Mouse (Mus musculus) spleen, postnatal 4 days (tissue): ENCODE data around the gene Skap2.

Experiments
- DNase-seq, 2 experiments: peaks; one replicate each; pipeline ENCODE4 v3.0.0; 2022; ENCODE audit warnings: low spot score in 2 of 2

Gene Skap2

DNA sequence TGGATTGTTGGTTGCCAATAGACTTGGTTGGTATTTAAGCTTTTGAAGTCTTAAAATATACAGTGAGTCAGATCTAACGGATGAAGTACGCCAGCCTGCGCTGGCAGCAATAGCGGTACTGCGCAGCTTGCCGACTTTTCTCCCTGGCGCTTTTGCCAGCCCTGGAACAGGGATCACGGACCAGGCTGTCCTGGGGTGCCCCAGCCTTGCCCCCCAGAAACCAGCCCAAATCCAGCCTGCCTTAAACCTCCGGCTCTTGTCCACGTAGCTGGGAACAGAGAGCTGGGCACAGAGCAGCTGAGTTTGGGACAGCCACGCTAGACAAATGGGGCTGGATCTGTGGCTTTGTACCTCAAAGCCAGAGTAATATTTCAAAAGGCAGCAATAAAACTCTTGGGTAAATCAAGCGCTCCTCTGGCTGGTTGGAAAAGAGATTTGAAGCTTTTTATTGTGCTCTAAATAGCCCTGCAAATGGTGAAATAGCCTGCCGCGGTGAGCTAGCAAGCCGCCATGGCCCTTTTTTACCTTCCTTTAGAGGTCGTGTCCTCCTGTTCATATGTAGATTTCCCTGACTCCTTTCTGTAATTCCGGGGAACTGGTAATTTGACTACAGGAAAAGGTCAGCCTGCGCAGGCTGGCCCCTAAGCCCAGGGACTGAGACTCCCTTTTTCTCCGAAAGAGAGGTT is 6.2 kb downstream of the Skap2 start:
- no peak for DNase-seq

DNA sequence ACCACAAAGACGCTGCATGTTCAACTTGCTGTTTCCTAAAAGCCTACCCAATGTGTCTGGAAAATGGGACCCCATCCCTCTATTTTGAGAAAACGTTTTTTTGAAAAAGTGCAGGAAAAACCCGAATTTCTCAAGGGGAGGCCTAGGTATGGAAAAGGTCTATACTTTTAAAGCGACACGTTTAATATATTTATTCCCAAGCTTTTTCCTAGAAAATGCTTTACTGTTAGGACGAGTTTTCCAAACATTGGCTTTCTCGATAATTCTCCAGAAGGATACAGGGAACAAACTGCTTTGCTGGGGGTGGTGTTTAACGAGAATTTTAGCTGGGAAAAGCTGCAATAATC is 6.8 kb downstream of the Skap2 start:
- DNase-seq, result no peak

DNA sequence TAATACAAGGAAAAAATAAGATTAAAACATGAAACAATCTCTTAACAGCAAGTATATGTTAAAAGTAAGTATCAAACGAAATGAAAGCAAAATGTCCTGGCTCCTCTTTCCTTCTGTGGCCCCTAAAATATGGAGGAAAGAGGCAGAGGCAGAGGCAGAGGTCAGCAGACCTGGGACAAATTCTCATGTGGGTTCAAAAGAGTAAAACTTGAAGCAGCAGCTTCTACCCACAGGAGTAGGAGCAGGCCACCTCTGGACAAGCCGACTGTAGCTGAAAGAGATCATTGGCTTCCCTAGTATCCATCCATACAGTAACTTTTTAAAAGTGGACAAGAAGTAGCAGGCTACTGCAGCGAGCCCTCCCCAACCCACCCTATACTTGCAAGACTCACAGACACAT is 7.4 kb downstream of the Skap2 start:
- DNase-seq, result no peak

DNA sequence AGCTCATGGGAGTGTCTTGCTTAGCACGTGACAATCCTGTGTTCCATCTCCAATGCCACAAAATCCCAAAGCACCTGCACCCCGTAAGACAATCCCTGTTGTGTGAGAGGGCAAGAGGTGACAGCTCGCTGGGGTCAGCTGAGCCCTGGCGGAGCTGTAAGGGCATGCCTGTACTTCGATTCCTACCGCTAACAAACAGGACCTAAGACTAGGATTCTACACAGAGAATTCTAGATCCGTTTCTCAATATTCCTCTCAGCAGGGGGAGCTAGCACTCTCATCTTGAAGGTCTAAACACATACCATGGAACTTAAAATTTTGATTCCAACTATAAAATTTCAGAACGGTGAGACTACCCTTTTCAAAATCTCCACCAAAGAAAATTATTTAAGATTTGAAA is 9.7 kb downstream of the Skap2 start:
- no peak for DNase-seq

DNA sequence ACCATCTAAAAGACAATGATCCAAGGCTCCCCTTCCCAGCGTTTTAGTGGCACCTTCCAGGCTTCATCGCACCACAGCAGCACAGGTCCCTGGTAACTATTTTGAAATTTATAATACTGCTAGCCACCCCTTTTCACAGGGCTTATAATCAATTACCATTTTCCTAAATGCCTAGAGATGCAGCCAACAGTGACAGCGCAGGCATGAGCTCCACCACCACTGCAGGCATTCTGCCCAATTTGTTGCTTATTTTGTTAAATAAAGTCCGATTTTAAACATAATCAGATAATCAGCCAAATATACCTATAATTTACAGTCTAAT is 13.2 kb downstream of the Skap2 start:
- DNase-seq, result no peak

DNA sequence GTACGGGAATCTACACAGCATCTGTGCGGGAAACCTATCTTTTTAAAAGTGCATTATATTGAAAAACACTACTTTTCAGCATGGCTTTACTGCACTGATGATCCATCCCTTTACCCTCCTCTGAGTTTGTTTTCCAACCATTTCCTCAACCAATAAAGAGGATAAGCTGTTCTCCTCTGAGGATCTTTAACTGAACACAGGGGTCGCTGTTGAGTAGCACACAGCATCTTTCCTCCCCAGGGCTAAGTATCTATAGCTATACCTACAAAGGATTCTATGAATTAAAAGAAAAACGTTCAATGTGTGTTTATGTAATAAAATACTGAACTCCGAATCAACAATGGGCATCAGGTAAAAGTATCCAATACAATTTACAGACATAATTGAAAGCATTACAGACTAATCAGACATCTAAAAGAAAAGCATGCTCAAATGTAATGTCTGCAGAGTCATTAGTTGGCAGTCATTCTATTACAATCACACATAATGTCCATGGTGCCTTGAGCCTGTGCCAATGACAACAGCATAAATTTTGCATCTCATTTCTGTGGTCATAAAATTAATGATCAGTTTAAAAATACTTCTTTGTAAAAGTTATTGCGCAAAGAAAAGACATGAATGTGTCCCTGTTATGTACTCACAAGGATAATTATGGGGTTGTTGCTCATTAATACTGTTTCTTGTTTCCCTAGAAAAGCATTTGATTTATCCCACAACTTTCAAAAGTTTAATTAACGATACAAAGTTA is 13.8 kb downstream of the Skap2 start:
- DNase-seq, result no peak

DNA sequence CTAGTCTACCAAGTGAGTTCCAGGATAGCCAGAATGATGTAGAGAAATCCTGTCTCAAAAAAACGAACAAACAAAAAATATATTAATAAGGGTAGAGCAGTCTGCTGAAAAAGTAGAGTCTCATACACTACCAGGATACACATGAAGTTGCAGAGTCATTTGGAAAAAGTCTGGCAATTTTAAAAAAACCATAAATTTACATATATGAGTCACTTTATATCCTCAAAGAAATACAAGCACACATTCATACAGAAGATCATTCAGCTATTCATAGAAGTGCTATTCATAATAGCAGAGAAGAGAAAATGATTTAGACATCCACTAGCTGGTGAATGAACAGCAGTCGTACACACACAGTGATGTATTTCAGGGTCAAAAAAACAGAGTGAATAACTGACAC is 24.4 kb downstream of the Skap2 start:
- no peak for DNase-seq

DNA sequence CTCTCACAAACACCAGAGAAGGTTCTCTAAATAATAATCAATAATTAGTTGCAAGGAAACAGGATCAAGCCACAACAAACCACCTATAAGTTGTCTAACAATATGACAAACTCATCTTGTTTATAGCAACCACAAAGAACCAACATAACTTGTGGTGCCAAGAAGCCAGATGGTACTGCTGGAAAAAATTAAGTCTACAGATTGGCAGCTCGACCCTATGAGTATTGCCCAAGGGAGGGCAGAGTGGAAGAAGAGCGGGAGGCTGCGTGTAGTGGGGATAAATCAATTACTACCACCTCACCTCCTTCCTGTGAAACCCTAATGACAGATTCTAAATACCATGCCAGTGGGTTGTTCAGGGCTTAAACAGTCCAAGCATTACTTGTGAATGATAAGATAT is 34.7 kb downstream of the Skap2 start:
- no peak for DNase-seq

DNA sequence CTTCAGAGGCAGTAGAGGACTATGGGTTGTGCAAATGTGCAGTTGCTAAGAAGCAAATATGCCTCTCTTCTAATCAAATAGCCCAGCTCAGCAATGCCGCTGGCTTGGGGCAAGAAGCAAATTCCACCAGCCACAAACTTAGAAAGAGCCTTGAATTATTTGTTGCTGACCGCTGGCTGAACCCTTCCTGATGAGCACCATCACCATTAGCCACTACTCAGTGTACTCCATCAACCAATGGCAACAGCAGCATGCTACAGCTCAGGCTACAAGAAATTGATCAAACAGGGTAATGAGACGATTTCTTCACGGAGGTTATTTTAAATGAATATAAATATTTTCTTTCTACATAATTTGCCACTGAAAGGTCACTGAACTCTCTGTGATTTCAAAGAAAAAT is 36.6 kb downstream of the Skap2 start:
- no peak for DNase-seq

DNA sequence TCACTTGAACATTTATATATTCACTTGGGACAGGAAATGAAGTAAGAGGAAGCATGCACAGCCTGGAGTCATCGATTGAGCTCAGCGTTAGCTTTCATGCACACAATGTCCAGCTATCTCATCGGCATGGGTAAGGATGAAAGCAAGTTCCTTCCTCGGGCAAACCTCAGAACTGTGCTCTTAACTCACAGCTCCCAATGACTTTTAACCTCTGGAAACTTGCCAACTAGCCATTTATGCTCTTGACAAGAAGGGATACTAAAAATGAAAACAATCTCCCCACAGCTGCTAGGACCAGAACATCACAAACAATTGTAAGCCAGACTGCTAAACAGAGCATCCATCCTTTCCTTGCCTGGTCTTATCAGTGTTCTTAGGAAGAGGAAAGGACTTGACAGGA is 53.4 kb downstream of the Skap2 start:
- no peak for DNase-seq

DNA sequence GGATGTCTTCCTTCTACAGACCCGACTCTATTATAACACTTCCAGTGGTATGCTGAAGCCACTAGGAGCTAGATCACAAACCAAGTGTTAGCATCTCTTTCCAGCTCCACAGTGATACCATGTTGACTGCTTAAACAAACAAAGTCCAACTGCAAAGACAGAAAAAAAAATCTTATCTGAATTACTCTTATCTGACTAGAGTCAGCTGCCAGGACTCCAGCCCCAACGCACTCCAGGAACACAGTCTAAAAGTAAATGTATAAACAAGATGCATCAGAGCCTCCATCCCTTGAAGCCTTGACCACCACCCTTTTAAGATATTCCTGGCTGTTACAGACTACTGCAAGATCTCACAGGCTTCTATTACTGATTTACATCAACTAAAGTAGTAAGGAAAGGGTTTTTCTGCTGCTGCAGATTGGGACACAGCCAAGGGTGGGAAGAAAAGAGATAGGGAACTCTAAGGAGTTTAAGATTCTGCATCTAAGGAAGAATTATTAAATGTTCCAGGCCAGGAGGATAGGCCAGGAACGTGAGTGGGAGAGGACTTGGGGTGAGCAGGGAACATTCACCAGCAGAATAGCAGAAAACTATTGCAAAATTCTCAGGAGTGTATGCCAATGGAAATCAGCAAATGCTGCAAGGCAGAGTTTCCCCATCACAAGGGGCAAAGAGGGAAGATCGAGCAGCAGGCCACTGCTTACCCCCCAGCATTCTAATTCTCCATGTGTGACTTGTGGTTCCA is 56.1 kb downstream of the Skap2 start:
- no peak for DNase-seq

DNA sequence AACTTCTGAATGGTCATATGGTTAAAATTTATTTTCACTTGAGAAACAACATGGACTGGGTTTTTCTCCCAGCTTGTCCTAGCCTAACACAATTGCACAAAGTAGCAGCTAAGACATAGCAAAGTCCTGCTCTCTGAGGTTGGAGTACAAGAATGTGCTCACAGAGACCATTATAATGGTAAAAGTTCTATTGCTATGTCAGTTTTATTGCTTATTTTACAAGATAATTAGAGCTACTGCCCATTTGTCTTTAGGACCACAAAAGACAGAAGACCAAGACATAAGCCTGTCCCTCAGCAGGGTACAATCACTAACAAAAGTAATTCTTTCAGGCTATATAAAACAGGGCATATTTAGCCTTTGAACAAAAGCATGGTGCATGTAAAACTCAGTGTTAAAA is 64.7 kb downstream of the Skap2 start:
- no peak for DNase-seq

DNA sequence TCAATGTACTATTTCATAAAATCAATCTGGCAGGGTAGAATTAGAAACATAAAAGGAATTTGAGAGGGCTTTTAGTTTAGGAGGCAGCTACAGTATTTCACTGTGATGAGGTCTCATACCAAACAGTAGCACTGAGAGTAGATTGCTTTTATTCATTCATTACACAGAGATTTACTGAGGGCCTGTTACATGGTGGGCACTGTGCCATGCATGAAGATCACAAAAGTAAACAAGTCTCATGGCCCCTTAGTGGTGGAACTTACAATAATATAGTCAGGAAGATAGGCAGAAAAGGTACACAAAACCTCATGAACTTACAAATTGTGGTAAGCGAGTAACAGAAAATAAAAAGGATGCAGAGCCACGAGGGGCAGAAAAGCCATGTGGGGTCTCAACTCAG is 67.4 kb downstream of the Skap2 start:
- DNase-seq, result no peak

DNA sequence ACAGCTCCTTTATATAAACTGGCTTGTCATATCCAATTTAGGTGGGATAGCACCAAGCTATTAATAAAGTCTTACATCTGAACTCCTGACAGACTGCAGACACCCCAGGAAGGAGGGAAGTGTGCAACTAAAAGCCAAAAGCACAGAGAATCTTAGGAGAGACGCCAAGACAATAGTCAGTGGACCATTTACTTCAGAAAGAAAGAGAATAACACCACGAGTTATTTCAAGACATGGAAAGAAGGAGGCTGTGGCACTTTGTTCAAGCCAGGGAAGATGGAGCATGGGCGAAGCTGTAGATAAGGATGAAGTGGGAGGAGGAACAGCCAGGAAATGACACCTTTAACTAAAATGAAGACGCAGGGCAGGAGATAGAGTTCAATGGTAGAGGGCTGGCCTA is 78.4 kb downstream of the Skap2 start:
- no peak for DNase-seq

DNA sequence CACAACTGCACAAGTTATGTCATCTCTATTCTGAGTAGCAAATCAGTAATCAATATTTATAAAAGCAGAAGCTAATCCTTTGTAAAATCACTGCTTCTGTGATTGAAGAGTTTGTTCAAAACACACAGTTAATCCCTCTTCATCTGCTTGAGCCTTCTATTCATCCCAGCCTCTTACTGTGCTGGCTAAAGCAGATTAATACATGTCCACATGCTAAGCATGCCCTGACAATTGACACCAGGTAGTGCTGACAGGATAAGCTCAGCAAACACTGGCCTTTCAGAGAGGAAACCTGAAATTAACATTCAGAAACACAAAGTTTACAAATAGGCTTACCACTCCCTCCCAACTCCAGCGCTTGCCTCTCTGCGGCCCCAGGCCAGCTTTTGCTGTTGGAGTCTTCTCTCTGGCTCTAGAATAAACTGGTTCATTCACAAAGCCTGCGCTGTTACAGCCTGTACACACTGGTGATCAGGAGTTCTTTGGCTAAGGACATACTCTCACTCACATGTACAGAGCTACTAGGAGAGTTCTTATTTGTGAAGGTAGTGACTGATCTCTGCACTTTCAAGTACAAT is 79.2 kb downstream of the Skap2 start:
- no peak for DNase-seq

DNA sequence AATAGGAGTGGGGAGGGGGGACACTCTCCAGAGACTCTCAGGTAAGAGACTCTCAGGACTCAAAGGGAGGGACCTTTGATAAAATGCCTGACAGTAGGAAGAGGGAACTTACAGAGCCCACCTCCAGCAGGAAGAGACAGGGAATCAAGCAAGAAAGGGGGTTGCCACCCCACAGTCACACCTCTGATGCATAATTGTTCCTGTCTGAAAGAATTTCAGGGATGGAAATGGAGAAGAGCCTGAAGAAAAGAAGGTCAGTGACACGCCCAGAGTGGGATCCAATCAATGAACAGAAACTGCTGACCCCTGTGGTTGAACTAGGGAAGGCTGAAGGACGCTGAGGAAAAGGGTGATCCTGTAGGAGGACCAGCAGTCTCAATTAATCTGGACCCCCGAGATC is 85.2 kb downstream of the Skap2 start:
- no peak for DNase-seq

DNA sequence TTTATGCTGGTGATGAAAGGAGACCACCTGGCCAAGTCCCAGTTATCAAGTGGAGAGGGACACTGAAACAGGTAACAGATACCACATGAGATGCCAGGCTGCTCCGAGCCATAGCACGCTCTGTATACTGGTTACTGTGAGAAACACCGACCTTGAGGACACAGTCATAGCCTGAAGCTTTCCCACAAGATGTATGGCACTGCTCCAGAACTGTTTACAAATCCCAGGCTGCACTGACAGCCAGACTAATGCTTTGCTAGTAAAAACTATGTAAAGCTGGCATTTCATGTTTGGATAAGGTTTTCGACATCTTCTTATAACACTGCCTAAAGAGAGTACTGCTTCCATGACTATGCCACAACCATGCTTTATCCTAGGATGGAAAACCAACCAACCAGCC is 90.5 kb downstream of the Skap2 start:
- DNase-seq, result no peak

DNA sequence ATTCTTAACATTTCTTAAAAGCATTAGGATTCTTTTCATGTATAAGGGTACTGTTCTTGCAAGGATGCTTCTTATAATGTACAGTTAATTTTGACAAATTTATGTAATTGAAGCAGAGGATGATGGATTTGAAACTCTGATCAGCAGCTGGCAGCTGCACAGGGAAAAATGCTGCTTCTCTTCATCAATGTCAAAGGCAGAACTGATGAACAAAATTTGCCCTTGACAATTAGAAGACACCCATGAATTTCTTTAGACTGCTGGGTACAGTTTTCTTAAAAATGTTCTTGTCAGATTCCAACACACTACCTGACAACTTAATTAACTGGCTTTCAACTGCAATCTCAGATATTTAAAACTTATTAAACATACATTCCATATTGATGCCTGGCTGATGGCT is 103.9 kb downstream of the Skap2 start:
- no peak for DNase-seq

DNA sequence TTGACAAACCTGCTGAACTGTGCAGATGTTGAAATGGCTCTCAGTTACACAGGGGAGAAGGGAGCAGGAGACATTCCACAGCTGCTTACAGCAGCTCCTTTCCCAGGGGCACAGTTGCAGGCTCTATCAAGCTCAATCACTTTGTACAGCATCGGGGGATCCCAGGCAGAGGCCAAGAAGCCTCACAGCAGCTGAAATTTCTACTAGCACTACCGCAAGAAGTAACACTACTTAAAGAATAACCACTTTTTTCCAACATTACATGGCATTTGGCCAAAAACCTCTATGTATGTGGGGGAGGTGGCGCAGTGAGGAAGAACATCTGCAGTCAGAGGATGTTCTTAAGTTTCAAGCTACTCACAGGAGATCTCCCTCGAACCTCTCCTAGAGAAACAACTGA is 106.7 kb downstream of the Skap2 start:
- DNase-seq, result no peak

DNA sequence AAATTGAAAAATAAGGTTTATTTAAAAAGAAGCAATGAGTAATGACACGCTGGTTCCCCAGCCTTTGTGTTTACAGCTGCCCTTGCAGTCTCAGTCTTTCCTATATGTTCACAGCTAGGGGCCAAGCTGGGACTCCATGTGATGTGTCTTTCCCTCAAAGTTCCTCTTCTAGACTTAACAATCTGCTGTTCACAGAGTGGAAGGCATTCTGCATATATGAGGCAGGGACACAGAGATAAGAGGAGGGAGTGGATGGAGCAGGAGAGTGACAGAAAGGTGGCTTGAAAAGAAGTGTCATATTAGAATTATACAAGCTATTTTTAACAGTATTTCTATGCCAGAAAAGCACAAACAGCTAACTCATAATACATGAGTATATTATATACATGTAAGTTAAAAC is 110.8 kb downstream of the Skap2 start:
- no peak for DNase-seq

DNA sequence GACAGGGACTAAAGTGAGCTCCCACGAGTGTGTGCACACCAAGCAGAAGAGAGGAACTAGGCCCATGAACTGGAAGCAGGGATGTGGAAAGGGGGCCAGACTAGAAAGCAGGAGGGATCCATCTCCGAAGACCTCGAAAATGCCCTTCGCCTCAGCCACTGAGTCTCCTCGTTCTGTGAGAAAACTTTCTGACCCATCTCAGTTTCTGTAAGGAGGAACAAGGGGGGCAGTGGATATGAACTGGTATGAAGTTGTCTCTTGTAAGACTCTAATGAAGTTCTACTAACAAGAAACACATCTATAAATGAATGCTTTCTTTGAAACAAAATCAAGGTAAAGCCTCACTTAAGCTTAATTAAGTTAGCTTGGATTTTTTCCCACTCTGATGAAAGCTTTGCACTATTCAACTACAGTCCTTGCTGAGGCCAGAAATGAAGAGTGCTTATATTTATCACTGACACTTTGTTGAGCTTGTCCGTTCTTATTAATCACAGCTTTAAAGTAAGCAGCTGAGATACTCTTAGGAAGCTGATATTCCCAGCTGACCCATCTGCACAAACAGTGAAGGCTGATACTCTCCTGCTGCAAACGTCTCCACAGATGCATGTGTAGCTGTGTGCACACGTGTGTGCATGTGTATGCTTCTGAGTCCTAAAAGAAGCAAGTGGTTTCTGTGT is 113.9 kb downstream of the Skap2 start:
- DNase-seq, result no peak

DNA sequence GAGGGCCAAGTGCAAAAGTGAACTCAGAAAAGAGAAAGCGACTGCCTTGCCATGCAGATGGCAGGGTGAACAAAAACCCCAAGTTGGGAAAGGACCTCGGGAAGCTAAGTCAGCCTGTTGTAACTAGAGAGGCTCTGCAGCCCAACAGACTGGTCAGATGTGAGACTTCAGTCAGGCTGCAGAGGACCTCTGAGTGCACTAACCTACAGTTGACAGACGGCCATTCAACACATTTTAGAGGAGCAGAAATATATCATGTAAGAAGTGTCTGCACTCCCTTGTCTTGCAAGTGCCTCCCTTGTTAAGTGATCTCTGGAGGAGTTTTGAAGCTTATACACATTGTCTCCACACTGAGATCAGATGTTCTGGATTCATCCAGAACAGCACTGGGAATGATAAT is 116.6 kb downstream of the Skap2 start:
- no peak for DNase-seq
